Mouse (Mus musculus): ENCODE data around the gene Scd3. TPM values are rescaled to one million over a fixed set of nuclear protein-coding genes. Genes with fewer than 3 reads are reported as not detected.

The Scd3 gene
- polyA plus RNA-seq, 1 experiment from 2014 or later = not detected

- Histone ChIP-seq H3K4me1 (replicated peaks; ENCODE audit: control insufficient read depth, insufficient read depth, low read length) (no peaks in the 10 kb centered on the region), H3K36me3 (ENCODE audit: control insufficient read depth, insufficient read depth, low read length) (no peaks in the 10 kb centered on the region), H3K27me3 (replicated peaks; ENCODE audit: control insufficient read depth, insufficient read depth, low read length) (peaks cover 2% of the 10 kb centered on the region), H3K4me2 (no peak overlapping the region), H3K9me3 (ENCODE audit: control insufficient read depth, low read length) (no peaks in the 10 kb centered on the region), H3K4me3 (ENCODE audit: low read depth, low read length) (no peak overlapping the region), H3K9ac (ENCODE audit: low read depth, low read length) (no peak overlapping the region), H3K27ac (ENCODE audit: low read depth, low read length) (no peak overlapping the region)
- 63% methylated on average over 3 of the region's 3 CpGs for WGBS
- ATAC-seq (replicated peaks; ENCODE audit: low FRiP score) (no peak), DNase-seq (ENCODE audit: low spot score) (no peak)
Observed at GRCm38 (mm10) chr19:44217958-44218525, 15.0 kb downstream of the Scd3 start.

GRCm38 (mm10) chr19:44225728-44226127 lies 22.7 kb downstream of the Scd3 start:
- no peak for DNase-seq (ENCODE audit: low spot score)
- Histone ChIP-seq H3K4me1 (replicated peaks; ENCODE audit: control insufficient read depth, insufficient read depth, low read length) (no peaks in the 10 kb centered on the region), H3K9me3 (ENCODE audit: control insufficient read depth, low read length) (no peaks in the 10 kb centered on the region), H3K4me3 (ENCODE audit: low read depth, low read length) (no peak overlapping the region), H3K36me3 (ENCODE audit: control insufficient read depth, insufficient read depth, low read length) (no peaks in the 10 kb centered on the region), H3K4me2 (no peak overlapping the region), H3K9ac (ENCODE audit: low read depth, low read length) (no peak overlapping the region), H3K27ac (ENCODE audit: low read depth, low read length) (no peak overlapping the region), H3K27me3 (replicated peaks; ENCODE audit: control insufficient read depth, insufficient read depth, low read length) (peaks cover 14% of the 10 kb centered on the region)
- WGBS = 48% methylated on average over 5 of the region's 5 CpGs
- ATAC-seq (replicated peaks; ENCODE audit: low FRiP score) = no peak

GRCm38 (mm10) chr19:44229776-44230175 lies 26.7 kb downstream of the Scd3 start:
- no peak overlapping the region for H3K4me2 ChIP-seq
- H3K9ac ChIP-seq (ENCODE audit: low read depth, low read length) = no peak overlapping the region
- peaks cover 21% of the 10 kb centered on the region for H3K27me3 ChIP-seq (replicated peaks; ENCODE audit: control insufficient read depth, insufficient read depth, low read length)
- H3K4me3 ChIP-seq (ENCODE audit: low read depth, low read length) = no peak overlapping the region
- H3K27ac ChIP-seq (ENCODE audit: low read depth, low read length) = no peak overlapping the region
- H3K4me1 ChIP-seq (replicated peaks; ENCODE audit: control insufficient read depth, insufficient read depth, low read length) = no peaks in the 10 kb centered on the region
- H3K36me3 ChIP-seq (ENCODE audit: control insufficient read depth, insufficient read depth, low read length) = no peaks in the 10 kb centered on the region
- no peaks in the 10 kb centered on the region for H3K9me3 ChIP-seq (ENCODE audit: control insufficient read depth, low read length)
- DNase-seq (ENCODE audit: low spot score) (no peak), ATAC-seq (replicated peaks; ENCODE audit: low FRiP score) (no peak)
- 69% methylated on average over 2 of the region's 2 CpGs for WGBS

GRCm38 (mm10) chr19:44230212-44230611 lies 27.1 kb downstream of the Scd3 start:
- no peak for ATAC-seq (replicated peaks; ENCODE audit: low FRiP score)
- Histone ChIP-seq H3K4me2 (no peak overlapping the region), H3K27me3 (replicated peaks; ENCODE audit: control insufficient read depth, insufficient read depth, low read length) (peaks cover 18% of the 10 kb centered on the region), H3K4me1 (replicated peaks; ENCODE audit: control insufficient read depth, insufficient read depth, low read length) (no peaks in the 10 kb centered on the region), H3K36me3 (ENCODE audit: control insufficient read depth, insufficient read depth, low read length) (no peaks in the 10 kb centered on the region), H3K27ac (ENCODE audit: low read depth, low read length) (no peak overlapping the region), H3K9ac (ENCODE audit: low read depth, low read length) (no peak overlapping the region), H3K9me3 (ENCODE audit: control insufficient read depth, low read length) (no peaks in the 10 kb centered on the region), H3K4me3 (ENCODE audit: low read depth, low read length) (no peak overlapping the region)
- 63% methylated on average over 3 of the region's 3 CpGs for WGBS
- no peak for DNase-seq (ENCODE audit: low spot score)

- WGBS = 55% methylated on average over 4 of the region's 4 CpGs
- no peak overlapping the region for H3K4me2 ChIP-seq
Observed at GRCm38 (mm10) chr19:44231608-44232151, 28.6 kb downstream of the Scd3 start.

GRCm38 (mm10) chr19:44237471-44238006 lies 34.5 kb downstream of the Scd3 start:
- DNase-seq (ENCODE audit: low spot score) (peak; percentile 35), ATAC-seq (replicated peaks; ENCODE audit: low FRiP score) (no peak)
- Histone ChIP-seq H3K4me1 (replicated peaks; ENCODE audit: control insufficient read depth, insufficient read depth, low read length) (no peaks in the 10 kb centered on the region), H3K36me3 (ENCODE audit: control insufficient read depth, insufficient read depth, low read length) (no peaks in the 10 kb centered on the region), H3K9ac (ENCODE audit: low read depth, low read length) (no peak overlapping the region), H3K4me2 (peak overlapping the region; percentile 45), H3K9me3 (ENCODE audit: control insufficient read depth, low read length) (no peaks in the 10 kb centered on the region), H3K27ac (ENCODE audit: low read depth, low read length) (no peak overlapping the region), H3K4me3 (ENCODE audit: low read depth, low read length) (no peak overlapping the region), H3K27me3 (replicated peaks; ENCODE audit: control insufficient read depth, insufficient read depth, low read length) (peaks cover 14% of the 10 kb centered on the region)
- WGBS = 10% methylated on average over 19 of the region's 19 CpGs

More at GRCm38 (mm10) chr19:44231608-44232151, 28.6 kb downstream of the Scd3 start:
- DNase-seq (ENCODE audit: low spot score) (no peak), ATAC-seq (replicated peaks; ENCODE audit: low FRiP score) (no peak)
- H3K9ac ChIP-seq (ENCODE audit: low read depth, low read length) = no peak overlapping the region
- no peak overlapping the region for H3K27ac ChIP-seq (ENCODE audit: low read depth, low read length)
- no peaks in the 10 kb centered on the region for H3K4me1 ChIP-seq (replicated peaks; ENCODE audit: control insufficient read depth, insufficient read depth, low read length)
- H3K9me3 ChIP-seq (ENCODE audit: control insufficient read depth, low read length) = no peaks in the 10 kb centered on the region
- H3K4me3 ChIP-seq (ENCODE audit: low read depth, low read length) = no peak overlapping the region
- peaks cover 16% of the 10 kb centered on the region for H3K27me3 ChIP-seq (replicated peaks; ENCODE audit: control insufficient read depth, insufficient read depth, low read length)
- H3K36me3 ChIP-seq (ENCODE audit: control insufficient read depth, insufficient read depth, low read length) = no peaks in the 10 kb centered on the region

GRCm38 (mm10) chr19:44238906-44239305 lies 35.8 kb downstream of the Scd3 start:
- Histone ChIP-seq H3K4me2 (no peak overlapping the region), H3K9ac (ENCODE audit: low read depth, low read length) (no peak overlapping the region), H3K9me3 (ENCODE audit: control insufficient read depth, low read length) (no peaks in the 10 kb centered on the region), H3K4me3 (ENCODE audit: low read depth, low read length) (no peak overlapping the region), H3K27me3 (replicated peaks; ENCODE audit: control insufficient read depth, insufficient read depth, low read length) (peaks cover 14% of the 10 kb centered on the region), H3K36me3 (ENCODE audit: control insufficient read depth, insufficient read depth, low read length) (no peaks in the 10 kb centered on the region), H3K27ac (ENCODE audit: low read depth, low read length) (no peak overlapping the region), H3K4me1 (replicated peaks; ENCODE audit: control insufficient read depth, insufficient read depth, low read length) (no peaks in the 10 kb centered on the region)
- DNase-seq (ENCODE audit: low spot score) (no peak), ATAC-seq (replicated peaks; ENCODE audit: low FRiP score) (no peak)
- WGBS = 73% methylated on average over 2 of the region's 2 CpGs

GRCm38 (mm10) chr19:44245761-44246171 lies 42.7 kb downstream of the Scd3 start:
- H3K4me2 ChIP-seq = peak overlapping the region; percentile 87
- H3K27ac ChIP-seq (ENCODE audit: low read depth, low read length) = no peak overlapping the region
- H3K9ac ChIP-seq (ENCODE audit: low read depth, low read length) = no peak overlapping the region; the same call in 1 of the 2 replicates
- H3K4me1 ChIP-seq (replicated peaks; ENCODE audit: control insufficient read depth, insufficient read depth, low read length) = peaks cover 24% of the 10 kb centered on the region
- no peak for DNase-seq (ENCODE audit: low spot score)
- no peaks in the 10 kb centered on the region; the same call in 1 of the 2 replicates for H3K27me3 ChIP-seq (replicated peaks; ENCODE audit: control insufficient read depth, insufficient read depth, low read length)
- 4% methylated on average over 5 of the region's 5 CpGs for WGBS
- H3K36me3 ChIP-seq (ENCODE audit: control insufficient read depth, insufficient read depth, low read length) = no peaks in the 10 kb centered on the region
- no peak overlapping the region for H3K4me3 ChIP-seq (ENCODE audit: low read depth, low read length)
- no peaks in the 10 kb centered on the region for H3K9me3 ChIP-seq (ENCODE audit: control insufficient read depth, low read length)
- ATAC-seq (replicated peaks; ENCODE audit: low FRiP score) = no peak

All from liver, embryonic 11.5 days (tissue).